Mouse (Mus musculus): Measurements from ENCODE around the gene Polr2b. TPM values are rescaled to one million over a fixed set of nuclear protein-coding genes. Genes with fewer than 3 reads are reported as not detected.

The Polr2b gene
- polyA plus RNA-seq, 1 experiment from 2014 or later, result 94.3 TPM

DNA sequence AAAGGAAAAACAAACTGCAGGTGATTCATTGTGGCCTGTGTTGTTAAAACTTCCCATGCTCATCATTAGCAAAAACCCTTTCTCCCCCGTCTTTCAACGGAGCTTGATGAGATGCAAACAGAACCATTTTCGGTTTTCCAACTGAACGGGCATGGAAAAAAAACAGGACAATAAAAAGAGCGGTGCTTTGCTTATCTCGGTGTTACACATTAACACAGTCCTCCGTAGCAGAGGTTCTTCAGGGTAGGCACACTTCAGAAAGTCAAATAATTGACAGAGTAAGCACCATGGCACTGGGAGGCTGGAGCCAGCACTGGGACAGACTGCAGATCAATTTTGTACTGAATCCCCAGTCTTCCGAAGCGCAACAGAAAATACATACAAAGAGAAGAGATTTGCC is 74.8 kb downstream of the Polr2b start:
- Histone ChIP-seq H3K27ac (replicated peaks) (no peak overlapping the region), H3K27me3 (replicated peaks; ENCODE audit: low read depth, poor library complexity, severe bottlenecking) (no peaks in the 10 kb centered on the region), H3K4me1 (0 out of 2 replicates have a peak, but pooled peaks cover 6% of the 10 kb centered on the region), H3K36me3 (replicated peaks) (no peaks in the 10 kb centered on the region), H3K9me3 (no peaks in the 10 kb centered on the region), H3K4me3 (no peak overlapping the region)
- 88% methylated on average over 9 of the region's 9 CpGs for WGBS
- DNase-seq (ENCODE audit: low spot score), result no peak

DNA sequence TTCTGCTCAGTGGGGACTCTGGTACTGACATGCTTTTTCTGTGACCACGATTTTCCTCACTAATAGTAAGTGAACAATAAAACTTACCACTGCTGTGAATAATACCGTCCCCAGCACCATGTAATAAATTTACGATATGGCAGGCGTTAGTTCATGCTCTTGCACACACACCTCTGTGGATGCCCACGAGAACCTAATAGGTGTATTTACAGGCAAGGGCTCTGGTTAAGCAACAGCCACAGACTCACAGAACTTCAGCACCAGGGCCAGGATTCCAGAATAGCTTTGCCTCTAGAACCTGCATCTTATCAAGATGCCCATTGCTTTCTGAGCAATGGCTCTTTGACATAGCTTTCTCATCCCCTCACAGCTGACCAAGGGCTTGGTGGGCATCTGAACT is 75.3 kb downstream of the Polr2b start:
- Histone ChIP-seq H3K4me1 (0 out of 2 replicates have a peak, but pooled peaks cover 5% of the 10 kb centered on the region), H3K36me3 (replicated peaks) (no peaks in the 10 kb centered on the region), H3K4me3 (no peak overlapping the region), H3K27me3 (replicated peaks; ENCODE audit: low read depth, poor library complexity, severe bottlenecking) (no peaks in the 10 kb centered on the region), H3K27ac (replicated peaks) (no peak overlapping the region), H3K9me3 (no peaks in the 10 kb centered on the region)
- WGBS, result 92% methylated on average over 5 of the region's 5 CpGs
- no peak for DNase-seq (ENCODE audit: low spot score)

DNA sequence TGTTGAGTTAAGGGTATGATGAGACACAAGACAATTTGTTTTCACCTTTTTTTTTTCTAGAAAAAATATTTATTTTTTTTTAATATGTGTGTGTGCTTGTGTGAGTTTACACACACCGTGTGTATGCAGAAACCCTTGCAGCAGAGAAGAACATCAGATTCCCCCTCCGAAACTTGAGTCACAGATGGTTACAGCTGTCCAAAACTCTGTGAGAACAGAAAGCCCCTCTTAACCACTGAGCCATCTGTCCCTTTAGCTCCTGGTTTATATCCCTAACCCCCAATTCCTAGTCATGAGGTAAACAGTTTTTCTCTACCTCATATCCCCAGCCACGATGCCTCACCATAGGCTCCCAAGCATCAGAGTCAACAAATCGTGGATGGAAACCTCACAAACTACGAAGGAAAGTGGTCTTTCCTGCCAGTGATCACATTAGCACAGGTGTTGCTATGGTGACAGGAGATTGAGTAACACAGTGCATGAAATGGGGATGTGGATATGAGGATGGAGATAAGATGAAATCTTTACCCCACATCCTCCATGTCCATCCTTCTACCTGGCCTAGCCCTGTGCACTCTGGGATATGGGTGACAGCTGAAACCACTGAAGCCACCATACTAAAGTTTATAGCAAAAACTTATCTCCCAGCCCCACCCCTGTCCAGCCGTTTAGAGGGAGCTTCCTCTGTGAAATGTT is 76.1 kb downstream of the Polr2b start:
- DNase-seq (ENCODE audit: low spot score), result no peak
- Histone ChIP-seq H3K27me3 (replicated peaks; ENCODE audit: low read depth, poor library complexity, severe bottlenecking) (no peaks in the 10 kb centered on the region), H3K9me3 (no peaks in the 10 kb centered on the region), H3K27ac (replicated peaks) (no peak overlapping the region), H3K36me3 (replicated peaks) (no peaks in the 10 kb centered on the region), H3K4me1 (0 out of 2 replicates have a peak, but pooled peaks cover 2% of the 10 kb centered on the region), H3K4me3 (no peak overlapping the region)
- 88% methylated on average over 6 of the region's 6 CpGs for WGBS

DNA sequence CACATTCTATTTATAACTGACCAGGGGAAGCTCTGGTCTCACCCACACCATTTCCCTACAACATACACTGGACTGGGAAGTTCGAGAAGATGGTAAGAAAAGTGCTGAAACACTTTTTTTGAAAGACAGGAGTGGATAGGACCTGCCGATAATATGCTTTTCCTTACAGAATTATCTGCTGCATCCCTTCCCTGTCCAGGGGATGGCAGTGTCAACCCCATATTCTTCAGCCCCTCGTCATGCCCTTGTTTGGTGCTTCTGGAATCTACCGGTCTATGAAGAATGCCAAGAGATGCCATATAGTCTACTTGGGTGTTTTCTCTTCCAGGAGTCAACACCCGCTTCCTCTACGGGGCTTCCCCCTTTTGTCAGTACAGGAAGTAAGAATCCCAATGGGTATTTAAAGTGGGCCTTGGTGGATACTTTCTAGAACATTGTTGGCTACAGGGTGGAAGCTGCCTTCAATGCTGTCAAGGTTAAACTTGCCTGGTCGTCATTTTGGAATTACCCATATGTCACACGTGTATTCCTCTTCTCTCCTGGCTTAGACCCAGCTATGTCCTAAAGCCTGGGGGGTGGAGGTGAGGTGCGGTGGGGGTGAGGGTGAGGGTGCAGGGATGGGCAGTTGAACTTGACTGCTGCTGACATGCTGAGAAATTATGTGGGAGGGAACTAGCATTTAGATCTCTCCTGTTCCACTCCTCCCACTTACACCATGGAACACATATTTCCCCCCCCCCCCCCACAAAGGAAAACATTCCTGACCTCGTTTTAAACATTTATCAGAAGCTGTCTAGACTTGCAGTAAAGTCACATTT is 76.9 kb downstream of the Polr2b start:
- H3K4me3 ChIP-seq, result no peak overlapping the region
- DNase-seq (ENCODE audit: low spot score), result no peak
- H3K27ac ChIP-seq (replicated peaks), result no peak overlapping the region
- no peaks in the 10 kb centered on the region for H3K4me1 ChIP-seq
- 78% methylated on average over 10 of the region's 10 CpGs for WGBS
- H3K27me3 ChIP-seq (replicated peaks; ENCODE audit: low read depth, poor library complexity, severe bottlenecking), result no peaks in the 10 kb centered on the region
- no peaks in the 10 kb centered on the region for H3K9me3 ChIP-seq
- H3K36me3 ChIP-seq (replicated peaks), result no peaks in the 10 kb centered on the region

DNA sequence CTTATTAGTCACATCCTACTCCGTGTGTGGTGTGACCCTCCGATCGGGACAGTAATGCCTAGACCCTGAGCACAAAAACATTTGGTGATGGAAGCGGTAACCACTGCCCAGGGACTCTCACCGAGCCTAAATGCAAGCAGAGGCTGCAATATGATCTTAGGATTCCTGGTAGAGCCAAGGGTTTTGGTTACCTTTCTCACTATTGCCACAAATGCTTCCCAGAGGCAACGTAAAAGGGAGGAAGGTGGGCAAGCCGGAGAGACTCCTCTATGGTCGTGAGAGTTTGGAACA is 77.4 kb downstream of the Polr2b start:
- Histone ChIP-seq H3K27ac (replicated peaks) (no peak overlapping the region), H3K27me3 (replicated peaks; ENCODE audit: low read depth, poor library complexity, severe bottlenecking) (no peaks in the 10 kb centered on the region), H3K36me3 (replicated peaks) (no peaks in the 10 kb centered on the region), H3K9me3 (no peaks in the 10 kb centered on the region), H3K4me3 (no peak overlapping the region), H3K4me1 (no peaks in the 10 kb centered on the region)
- DNase-seq (ENCODE audit: low spot score), result no peak
- 84% methylated on average over 8 of the region's 8 CpGs for WGBS

DNA sequence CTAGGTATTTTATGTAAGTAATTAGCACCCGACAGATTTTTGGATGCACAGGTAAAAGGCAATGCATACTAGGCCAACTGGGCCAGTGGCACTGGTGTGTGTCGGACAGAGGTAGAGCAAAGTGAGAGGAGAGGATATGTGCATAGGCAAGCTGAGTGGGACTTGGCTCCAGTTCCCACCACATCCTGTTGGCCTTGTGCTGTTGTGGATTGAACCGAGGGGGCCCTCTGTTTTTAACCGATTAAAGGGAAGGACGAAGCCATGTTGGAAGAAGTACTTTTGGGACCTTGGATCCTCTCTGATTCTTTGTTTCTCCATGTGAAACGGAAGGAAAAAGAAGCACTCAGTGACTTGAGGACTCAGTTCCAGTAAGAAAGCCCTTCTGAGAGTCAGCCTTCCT is 78.4 kb downstream of the Polr2b start:
- 84% methylated on average over 6 of the region's 6 CpGs for WGBS
- no peak overlapping the region for H3K4me3 ChIP-seq
- H3K9me3 ChIP-seq, result no peaks in the 10 kb centered on the region
- H3K27me3 ChIP-seq (replicated peaks; ENCODE audit: low read depth, poor library complexity, severe bottlenecking), result no peaks in the 10 kb centered on the region
- H3K27ac ChIP-seq (replicated peaks), result no peak overlapping the region
- H3K36me3 ChIP-seq (replicated peaks), result no peaks in the 10 kb centered on the region
- no peaks in the 10 kb centered on the region for H3K4me1 ChIP-seq
- DNase-seq (ENCODE audit: low spot score), result no peak

DNA sequence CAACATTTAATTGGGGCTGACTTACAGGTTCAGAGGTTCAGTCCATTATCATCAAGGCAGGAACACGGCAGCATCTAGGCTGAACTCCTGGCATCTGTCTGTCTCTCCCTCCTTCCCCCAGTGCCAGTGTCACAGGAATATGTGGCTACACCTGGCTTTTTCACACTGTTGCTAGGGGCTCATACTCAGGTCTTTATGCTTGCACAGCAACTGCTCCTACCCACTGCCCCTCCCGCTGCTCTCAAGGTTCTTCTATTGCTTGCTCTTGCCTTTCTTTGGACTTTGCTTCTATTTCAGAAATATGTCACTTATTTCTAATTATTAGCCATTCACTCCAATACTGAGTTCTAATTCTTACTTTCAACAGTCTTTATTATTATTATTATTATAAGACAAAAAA is 80.3 kb downstream of the Polr2b start:
- no peaks in the 10 kb centered on the region for H3K27me3 ChIP-seq (replicated peaks; ENCODE audit: low read depth, poor library complexity, severe bottlenecking)
- H3K27ac ChIP-seq (replicated peaks), result no peak overlapping the region
- H3K4me1 ChIP-seq, result 0 out of 2 replicates have a peak, but pooled peaks cover 3% of the 10 kb centered on the region
- no peaks in the 10 kb centered on the region for H3K9me3 ChIP-seq
- 82% methylated on average over 2 of the region's 2 CpGs for WGBS
- no peak for DNase-seq (ENCODE audit: low spot score)
- no peaks in the 10 kb centered on the region for H3K36me3 ChIP-seq (replicated peaks)
- no peak overlapping the region for H3K4me3 ChIP-seq

DNA sequence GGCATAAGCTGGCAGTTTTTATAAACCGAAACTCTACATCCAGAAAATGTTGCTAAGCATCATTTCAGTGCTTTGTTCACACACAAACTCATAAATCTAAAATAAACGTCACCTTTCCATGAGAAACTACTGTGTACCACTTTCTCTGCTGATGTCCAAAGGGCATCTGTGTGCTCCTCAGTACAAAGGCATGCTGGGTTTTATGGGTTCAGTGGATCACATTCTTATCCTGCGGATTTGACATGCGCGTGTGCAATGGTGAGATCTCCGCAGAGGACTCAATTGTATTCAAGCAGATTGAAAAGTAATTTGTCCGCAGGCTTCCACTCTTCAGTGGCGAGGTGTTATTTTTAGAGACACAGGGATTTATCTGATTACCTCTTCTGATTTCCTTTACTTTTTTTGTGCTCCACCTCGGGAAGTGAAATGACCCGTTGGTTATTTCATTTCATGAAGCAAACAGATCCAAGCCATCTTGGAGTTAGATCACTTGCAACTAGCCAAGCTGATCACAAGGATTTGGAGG is 83.2 kb downstream of the Polr2b start:
- no peak for DNase-seq (ENCODE audit: low spot score)
- H3K27ac ChIP-seq (replicated peaks), result no peak overlapping the region
- WGBS, result 92% methylated on average over 10 of the region's 10 CpGs
- no peaks in the 10 kb centered on the region for H3K27me3 ChIP-seq (replicated peaks; ENCODE audit: low read depth, poor library complexity, severe bottlenecking)
- peaks cover 21% of the 10 kb centered on the region for H3K4me1 ChIP-seq
- no peaks in the 10 kb centered on the region for H3K36me3 ChIP-seq (replicated peaks)
- H3K9me3 ChIP-seq, result no peaks in the 10 kb centered on the region
- H3K4me3 ChIP-seq, result no peak overlapping the region

DNA sequence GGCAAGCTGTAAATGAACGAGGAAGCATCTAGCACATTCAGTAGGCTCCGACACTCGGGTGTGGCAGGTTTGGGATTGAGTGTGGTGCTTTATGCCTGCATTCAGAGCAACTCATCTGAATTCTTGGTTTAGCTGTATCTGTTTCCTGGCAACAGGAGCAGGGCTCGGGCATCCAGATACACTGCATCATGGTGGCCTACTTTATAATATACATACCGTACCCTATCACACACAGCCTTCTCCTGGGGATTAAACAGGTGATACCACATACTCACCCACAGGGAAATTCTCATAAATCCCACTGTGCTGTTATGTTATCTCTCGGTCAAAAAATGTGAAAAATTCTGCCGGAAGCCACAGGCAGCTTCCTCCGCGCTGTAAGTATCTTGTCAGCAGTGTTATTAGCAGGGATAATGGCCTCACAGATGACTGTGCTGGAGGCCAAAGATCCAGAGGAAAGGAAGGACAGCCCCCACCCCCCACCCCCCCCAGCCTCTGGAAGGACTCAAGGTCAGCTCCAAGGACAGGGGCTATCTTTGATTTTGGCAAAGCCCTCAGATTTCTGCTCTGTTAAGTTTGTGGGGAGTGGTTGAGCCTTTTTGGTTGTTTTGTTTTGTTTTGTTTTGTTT is 84.2 kb downstream of the Polr2b start:
- Histone ChIP-seq H3K27me3 (replicated peaks; ENCODE audit: low read depth, poor library complexity, severe bottlenecking) (no peaks in the 10 kb centered on the region), H3K36me3 (replicated peaks) (no peaks in the 10 kb centered on the region), H3K9me3 (no peaks in the 10 kb centered on the region), H3K4me1 (peaks cover 27% of the 10 kb centered on the region), H3K4me3 (no peak overlapping the region), H3K27ac (replicated peaks) (no peak overlapping the region)
- no peak for DNase-seq (ENCODE audit: low spot score)
- WGBS, result 78% methylated on average over 9 of the region's 9 CpGs

DNA sequence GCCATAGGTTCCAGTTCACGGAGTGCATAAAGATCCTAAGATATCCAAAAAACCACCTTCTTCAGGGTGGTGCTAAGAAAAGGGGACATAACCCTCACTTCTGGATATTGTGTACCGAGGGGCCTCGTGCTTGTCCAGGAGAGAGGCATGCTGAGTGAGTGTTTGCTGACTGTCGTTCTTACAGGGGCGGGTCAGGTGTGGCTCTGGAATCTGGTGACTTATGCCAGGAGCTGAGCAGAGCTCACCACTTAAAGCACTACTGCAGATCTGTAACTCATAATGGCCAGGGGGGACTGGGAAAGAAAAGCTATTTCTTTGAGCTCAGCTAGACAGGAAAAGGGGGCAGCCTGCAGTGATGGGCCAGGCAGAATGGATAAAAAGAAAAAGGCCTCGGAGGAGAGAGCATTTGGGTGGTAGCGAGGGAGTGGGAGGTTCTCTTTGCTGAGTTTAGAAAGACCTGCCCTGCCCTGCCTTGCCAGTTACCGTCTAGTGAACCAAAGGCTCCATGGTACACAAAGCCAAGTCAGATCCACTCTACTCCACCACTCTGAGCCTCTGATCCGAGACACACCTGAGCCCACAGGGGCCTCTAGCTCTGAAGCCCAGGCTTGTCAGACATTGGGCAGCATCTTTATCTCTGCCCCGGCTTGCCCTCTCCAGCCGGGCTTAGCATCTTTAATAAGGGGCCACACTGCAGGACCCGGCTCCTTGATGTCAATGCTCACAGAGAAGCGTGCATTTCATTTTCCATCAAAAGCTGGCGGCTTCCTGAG is 88.5 kb downstream of the Polr2b start:
- no peaks in the 10 kb centered on the region for H3K9me3 ChIP-seq
- no peak overlapping the region; the same call in 1 of the 2 replicates for H3K27ac ChIP-seq (replicated peaks)
- no peak for DNase-seq (ENCODE audit: low spot score)
- no peak overlapping the region for H3K4me3 ChIP-seq
- H3K4me1 ChIP-seq, result peaks cover 32% of the 10 kb centered on the region
- no peaks in the 10 kb centered on the region for H3K36me3 ChIP-seq (replicated peaks)
- 69% methylated on average over 14 of the region's 14 CpGs for WGBS
- peaks cover 4% of the 10 kb centered on the region; the same call in 1 of the 2 replicates for H3K27me3 ChIP-seq (replicated peaks; ENCODE audit: low read depth, poor library complexity, severe bottlenecking)
